Mouse (Mus musculus) liver, embryonic 14.5 days (tissue): ENCODE measurements around the gene Lpar5. TPM values are rescaled to one million over a fixed set of nuclear protein-coding genes. Genes with fewer than 3 reads are reported as not detected.

Experiments used
- ATAC-seq: fragments of 200-750 bp; cut with Nextera tagmentation; 2 replicates; pipeline ENCODE4 v1.8.0; 2017; ENCODE audit warnings: moderate number of reproducible peaks, mild to moderate bottlenecking, moderate library complexity; ENCODE audit not compliant: insufficient read depth
- DNase-seq, 3 experiments: peaks; one replicate each; pipeline ENCODE4 v3.0.0-alpha.2; 2012 to 2013; ENCODE audit warnings: low read depth in 3 of 3, low spot score in 3 of 3
- H3K27ac ChIP-seq: fragments of 300-500 bp; sonication (generic); 2 replicates; pipeline ENCODE4 v1.5.1; 2014; ENCODE audit warnings: moderate library complexity, mild to moderate bottlenecking, control low read depth, inconsistent platforms
- H3K27me3 ChIP-seq: fragments of 300-500 bp; sonication (generic); 2 replicates; pipeline ENCODE4 v1.6.1; 2014; ENCODE audit warnings: mild to moderate bottlenecking, low read length, moderate library complexity; ENCODE audit not compliant: control insufficient read depth, insufficient read depth
- H3K36me3 ChIP-seq: fragments of 300-500 bp; sonication (generic); replicated peaks from 2 replicates; pipeline ENCODE4 v1.6.1; 2014; ENCODE audit warnings: low read depth; ENCODE audit not compliant: control insufficient read depth, insufficient read depth
- H3K4me1 ChIP-seq, 2 experiments: fragments of 200-500 bp in 1 of 2; fragments of 300-500 bp in 1 of 2; sonication (generic) in 1 of 2; replicated peaks; 2 replicates each; pipeline ENCODE4 v1.6.1; 2012 to 2014; ENCODE audit warnings: antibody characterized with exemption in 1 of 2, inconsistent platforms in 1 of 2, low read length in 1 of 2; ENCODE audit not compliant: control insufficient read depth in 2 of 2, insufficient read depth in 2 of 2
- H3K4me2 ChIP-seq: fragments of 300-500 bp; sonication (generic); 2 replicates; pipeline ENCODE4 v1.6.1; 2014; ENCODE audit warnings: low read depth, mild to moderate bottlenecking, control low read depth, moderate library complexity
- H3K4me3 ChIP-seq, 2 experiments: fragments of 200-500 bp in 1 of 2; fragments of 300-500 bp in 1 of 2; sonication (generic) in 1 of 2; 2 replicates each; pipeline ENCODE4 v1.5.1; 2012 to 2014; ENCODE audit warnings: low read depth in 2 of 2, low read length in 2 of 2, mild to moderate bottlenecking in 2 of 2, control low read depth in 1 of 2, inconsistent platforms in 1 of 2, moderate library complexity in 1 of 2; ENCODE audit not compliant: insufficient read depth in 1 of 2
- H3K9ac ChIP-seq: fragments of 300-500 bp; sonication (generic); replicated peaks from 2 replicates; pipeline ENCODE4 v1.6.1; 2014; ENCODE audit warnings: mild to moderate bottlenecking, control low read depth, moderate library complexity
- H3K9me3 ChIP-seq: fragments of 300-500 bp; sonication (generic); 2 replicates; pipeline ENCODE4 v1.6.1; 2016; ENCODE audit warnings: low read length, mixed read lengths; ENCODE audit not compliant: control insufficient read depth
- CTCF ChIP-seq: IDR thresholded peaks from 2 replicates; pipeline ENCODE4 v1.5.1; 2016; ENCODE audit warnings: antibody characterized with exemption, low read depth, control low read depth
- EP300 ChIP-seq: IDR thresholded peaks from 2 replicates; pipeline ENCODE4 v1.6.1; 2016; ENCODE audit warnings: antibody characterized with exemption, low read depth
- WGBS: fragments of 180-500 bp; shearing (Covaris S2); extraction: QIAGEN DNeasy Blood & Tissue Kit; methylation state at CpG from one replicate; pipeline ENCODE4 v1.1.7; 2014; ENCODE audit not compliant: insufficient replicate concordance; 5-methylcytosine and 5-hydroxymethylcytosine counted together
- polyA plus RNA-seq, 2 experiments: library from polyadenylated mRNA; depleted of rRNA in 1 of 2; stranded (reverse) in 1 of 2; unstranded in 1 of 2; fragments of >200 nt; fragmentation: Nextera tagmentation in 1 of 2; extraction: Ambion mirVana in 1 of 2; gene quantifications; 2 replicates each; pipeline versions ENCODE4 v1.2.1 to v1.2.3; 2012 to 2014

The Lpar5 gene
- polyA plus RNA-seq, 2 experiments = 1.0 to 1.6 TPM

DNA sequence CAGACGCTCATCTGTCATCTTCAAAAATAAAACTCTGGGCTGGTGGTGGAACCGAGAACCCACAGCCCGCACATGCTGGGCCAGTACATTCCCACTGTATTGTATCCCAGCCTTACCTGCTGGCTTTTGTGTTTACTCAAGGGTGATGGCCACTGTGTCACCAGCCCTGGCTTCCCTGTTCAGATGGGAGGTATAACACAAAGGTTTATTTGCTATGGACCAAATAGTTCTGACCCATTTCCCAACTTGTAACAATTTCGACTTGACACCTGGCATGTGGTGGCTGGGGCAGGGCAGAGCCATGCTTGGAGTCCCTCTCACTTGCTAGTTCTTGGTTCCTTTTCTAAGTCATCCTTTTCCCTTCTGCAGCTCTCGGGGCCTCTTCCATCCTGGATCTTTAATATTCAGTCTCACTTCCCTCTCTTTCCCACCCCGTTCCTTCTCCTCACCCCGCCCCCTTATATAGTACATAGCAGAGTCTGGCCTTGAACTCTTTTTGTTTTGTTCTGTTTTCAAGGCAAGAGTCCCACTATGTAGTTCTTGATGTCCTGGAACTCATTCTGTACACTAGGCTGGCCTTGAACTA is 15.2 kb downstream of the Lpar5 start:
- Histone ChIP-seq H3K36me3 (no peaks in the 10 kb centered on the region), H3K27ac (no peak overlapping the region), H3K9ac (no peak overlapping the region), H3K9me3 (no peaks in the 10 kb centered on the region), H3K4me2 (no peak overlapping the region), H3K27me3 (no peaks in the 10 kb centered on the region; the same call in 1 of the 2 replicates), H3K4me3 (no peak overlapping the region), H3K4me1 (peaks cover 0 to 6% of the 10 kb centered on the region in 2 experiments; a peak in 1 of 4 replicates)
- 74% methylated on average over 7 of the region's 7 CpGs for WGBS
- ATAC-seq = no peak
- DNase-seq = no peak
- no peak for TF ChIP-seq EP300
- TF ChIP-seq CTCF = no peak

GRCm38 (mm10) chr6:125084424-125084823 is 16.7 kb downstream of the Lpar5 start:
- no peak overlapping the region for H3K4me2 ChIP-seq
- peaks cover 12 to 14% of the 10 kb centered on the region in 2 experiments for H3K4me1 ChIP-seq
- TF ChIP-seq EP300 (no peak), CTCF (peak; percentile 89)
- ATAC-seq (no peak), DNase-seq (no peak)
- no peaks in the 10 kb centered on the region for H3K36me3 ChIP-seq
- H3K9me3 ChIP-seq = no peaks in the 10 kb centered on the region
- no peak overlapping the region for H3K27ac ChIP-seq
- no peak overlapping the region for H3K4me3 ChIP-seq
- H3K27me3 ChIP-seq = no peaks in the 10 kb centered on the region; the same call in 1 of the 2 replicates
- 9% methylated on average over 4 of the region's 4 CpGs for WGBS
- no peak overlapping the region for H3K9ac ChIP-seq

DNA sequence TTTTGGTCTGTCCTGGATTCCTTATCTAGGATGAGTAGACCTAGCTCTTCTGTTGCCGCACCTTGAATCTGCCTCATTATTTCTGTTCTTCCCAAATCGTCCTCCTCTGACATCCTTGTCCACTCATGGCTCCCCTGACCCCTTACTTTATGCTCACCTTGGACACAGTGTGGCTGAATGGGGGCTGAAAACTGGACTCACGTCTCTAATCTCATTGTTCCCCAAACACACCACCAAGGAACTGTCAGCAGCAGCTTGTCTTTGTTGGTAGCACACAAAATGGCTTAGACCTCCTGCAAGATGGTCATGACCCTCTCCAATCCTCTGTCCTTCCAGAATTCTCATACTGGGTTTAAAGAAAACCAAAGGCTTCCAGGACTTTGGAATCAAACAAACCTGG is 20.2 kb downstream of the Lpar5 start:
- DNase-seq (no peak), ATAC-seq (no peak)
- peaks cover 24 to 26% of the 10 kb centered on the region in 2 experiments for H3K4me1 ChIP-seq
- H3K27ac ChIP-seq = peak overlapping the region; percentile 73
- H3K36me3 ChIP-seq = no peaks in the 10 kb centered on the region
- H3K4me3 ChIP-seq = no peak overlapping the region
- H3K9me3 ChIP-seq = no peaks in the 10 kb centered on the region
- no peak overlapping the region for H3K4me2 ChIP-seq
- no peak overlapping the region for H3K9ac ChIP-seq
- WGBS = 59% methylated on average over 3 of the region's 3 CpGs
- TF ChIP-seq EP300 (no peak), CTCF (no peak)
- no peaks in the 10 kb centered on the region for H3K27me3 ChIP-seq

DNA sequence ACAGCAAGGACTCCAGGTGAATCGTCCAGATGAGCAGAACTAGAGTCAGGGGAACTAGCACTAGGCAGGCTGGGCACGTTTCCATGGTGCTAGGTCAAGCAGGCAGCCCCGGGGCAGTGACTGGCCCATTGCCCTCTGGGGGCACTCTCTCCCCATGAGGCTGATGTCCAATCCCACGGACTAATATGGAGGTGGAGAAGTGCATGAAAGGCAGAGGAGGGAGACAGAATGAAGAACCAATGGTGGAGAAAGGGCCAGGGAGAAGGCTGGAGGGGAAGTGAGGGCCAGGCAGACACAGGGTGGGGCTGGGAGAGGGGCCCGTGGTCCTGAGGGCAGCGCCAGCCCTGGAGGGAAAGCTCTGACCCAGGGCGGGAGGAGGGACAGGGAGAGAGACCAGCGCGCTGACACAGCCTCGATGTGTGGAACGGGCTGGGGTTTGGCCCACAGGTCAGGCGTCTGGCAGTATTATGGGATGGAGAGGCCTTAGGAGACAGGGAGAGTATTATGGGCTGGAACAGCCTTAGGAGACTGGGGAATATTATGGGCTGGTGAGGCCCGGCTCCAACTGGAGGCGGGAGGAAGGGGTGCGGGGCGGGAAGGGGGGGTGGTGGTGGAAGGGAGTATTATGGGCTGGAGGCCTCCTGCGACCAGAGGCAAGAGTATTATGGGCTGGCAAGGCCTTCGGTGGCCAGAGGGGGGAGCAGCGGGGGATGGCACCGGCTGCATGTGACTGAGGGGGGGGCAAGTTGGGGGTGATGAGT is 21.0 kb downstream of the Lpar5 start:
- Histone ChIP-seq H3K4me2 (peak overlapping the region; percentile 74), H3K4me3 (peak overlapping the region in 1 of 2 experiments; percentile 23; a peak in 1 of 4 replicates), H3K9ac (peak overlapping the region; percentile 4), H3K36me3 (no peaks in the 10 kb centered on the region), H3K27me3 (no peaks in the 10 kb centered on the region), H3K9me3 (no peaks in the 10 kb centered on the region), H3K27ac (peak overlapping the region; percentile 73), H3K4me1 (peaks cover 24 to 26% of the 10 kb centered on the region in 2 experiments)
- peak; percentile 40; the same call in 1 of the 2 replicates for TF ChIP-seq CTCF
- TF ChIP-seq EP300 = no peak
- DNase-seq (peak; percentile 60 to 69 (median 68)), ATAC-seq (peak; percentile 70)
- WGBS = 5% methylated on average over 20 of the region's 20 CpGs
